Mouse (Mus musculus): ENCODE results near the gene Agfg2. TPM values are rescaled to one million over a fixed set of nuclear protein-coding genes. Genes with fewer than 3 reads are reported as not detected.

Agfg2 gene
- polyA plus RNA-seq (2017; shearing (Covaris generic)), result 31.3 TPM

DNA sequence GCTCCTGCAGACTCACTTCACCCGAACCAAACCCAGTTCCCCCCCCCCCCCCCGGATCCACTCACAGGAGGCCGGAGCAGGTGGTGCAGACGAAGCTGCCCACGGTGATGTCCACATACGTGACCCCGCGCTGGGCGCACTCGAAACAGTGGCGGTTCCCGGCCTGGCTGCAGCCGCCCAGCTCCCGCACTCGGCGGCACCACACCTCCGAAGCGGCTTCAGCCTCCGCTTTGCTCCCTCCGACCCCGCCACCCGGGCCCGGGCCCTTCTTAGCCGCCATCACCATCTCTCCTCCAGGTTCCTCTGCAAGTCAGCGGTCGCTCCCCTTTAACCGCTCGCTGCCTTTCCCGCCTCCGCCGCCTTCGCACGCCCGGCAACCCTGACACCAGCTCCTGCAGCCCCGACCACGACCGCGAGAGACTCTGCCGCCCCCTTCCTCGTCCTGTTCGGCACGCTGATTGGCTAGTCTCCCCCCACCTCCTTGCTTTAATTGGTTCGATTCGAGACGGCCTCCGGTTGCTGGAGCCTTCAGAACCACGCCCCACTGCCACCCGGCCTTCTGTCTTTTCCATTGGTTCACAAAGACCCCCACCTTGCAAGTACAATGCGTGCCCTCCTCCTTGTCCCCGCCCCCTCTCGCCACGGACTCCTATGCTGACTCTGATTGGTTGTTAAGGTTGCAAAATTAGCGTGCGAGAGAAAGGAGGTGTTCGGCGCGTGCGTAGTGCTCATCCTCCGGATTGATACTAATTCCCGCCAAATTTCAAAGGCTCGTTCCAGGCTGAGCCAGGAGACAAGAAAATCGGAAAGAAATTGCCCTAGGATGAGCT is at the start of gene Agfg2:
Agfg2 (minus strand) TSS at position 433 of the 830 bp plus-strand sequence.

DNA sequence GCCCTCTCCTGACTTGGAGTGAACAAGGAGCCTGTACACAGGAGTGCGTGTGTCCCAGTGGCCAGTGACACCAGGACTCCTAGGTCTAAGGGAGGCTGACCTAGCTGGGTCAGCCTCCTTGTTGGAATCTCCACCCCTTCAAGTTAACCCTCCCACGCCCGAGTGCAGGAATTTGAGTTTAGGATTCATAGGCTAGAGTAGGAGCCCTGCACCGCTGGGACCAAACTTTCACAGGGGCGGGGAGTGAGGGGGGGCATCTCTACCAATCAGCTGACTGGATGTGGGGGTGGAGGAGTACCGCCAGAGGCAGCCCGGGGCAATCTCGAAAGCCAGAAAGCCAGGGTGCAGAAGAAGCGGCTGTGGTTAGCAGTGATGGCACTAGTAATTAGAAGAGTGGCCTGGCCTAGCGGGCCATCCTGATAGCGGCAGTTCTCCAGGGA is 38.9 kb downstream of the Agfg2 start, which contains the start of gene Irs3:
Irs3 (minus strand) TSS at position 63 of the 440 bp plus-strand sequence.

DNA sequence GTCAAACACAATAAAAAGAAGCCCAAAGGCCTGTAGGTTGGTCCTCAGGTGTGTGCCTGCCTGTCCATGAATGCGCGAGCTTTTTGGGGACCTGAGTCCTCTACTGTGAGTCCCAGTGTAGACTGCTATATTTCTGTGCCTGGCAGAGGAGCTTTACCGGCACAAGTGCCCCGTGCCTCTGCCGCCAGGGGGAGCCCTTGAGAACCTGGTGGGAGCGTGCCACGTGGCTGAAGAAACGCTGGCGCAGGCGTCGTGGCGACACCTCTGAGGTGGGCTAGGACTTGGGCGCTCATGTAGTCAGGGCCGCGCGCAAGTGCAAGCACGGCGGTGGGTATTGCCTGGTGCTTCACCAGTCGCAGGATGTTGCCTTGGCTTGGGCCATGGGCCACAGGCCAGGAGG is 43.5 kb downstream of the Agfg2 start, which contains the start of gene Sap25:
Sap25 (plus strand) TSS at position 281 of the 400 bp plus-strand sequence.

DNA sequence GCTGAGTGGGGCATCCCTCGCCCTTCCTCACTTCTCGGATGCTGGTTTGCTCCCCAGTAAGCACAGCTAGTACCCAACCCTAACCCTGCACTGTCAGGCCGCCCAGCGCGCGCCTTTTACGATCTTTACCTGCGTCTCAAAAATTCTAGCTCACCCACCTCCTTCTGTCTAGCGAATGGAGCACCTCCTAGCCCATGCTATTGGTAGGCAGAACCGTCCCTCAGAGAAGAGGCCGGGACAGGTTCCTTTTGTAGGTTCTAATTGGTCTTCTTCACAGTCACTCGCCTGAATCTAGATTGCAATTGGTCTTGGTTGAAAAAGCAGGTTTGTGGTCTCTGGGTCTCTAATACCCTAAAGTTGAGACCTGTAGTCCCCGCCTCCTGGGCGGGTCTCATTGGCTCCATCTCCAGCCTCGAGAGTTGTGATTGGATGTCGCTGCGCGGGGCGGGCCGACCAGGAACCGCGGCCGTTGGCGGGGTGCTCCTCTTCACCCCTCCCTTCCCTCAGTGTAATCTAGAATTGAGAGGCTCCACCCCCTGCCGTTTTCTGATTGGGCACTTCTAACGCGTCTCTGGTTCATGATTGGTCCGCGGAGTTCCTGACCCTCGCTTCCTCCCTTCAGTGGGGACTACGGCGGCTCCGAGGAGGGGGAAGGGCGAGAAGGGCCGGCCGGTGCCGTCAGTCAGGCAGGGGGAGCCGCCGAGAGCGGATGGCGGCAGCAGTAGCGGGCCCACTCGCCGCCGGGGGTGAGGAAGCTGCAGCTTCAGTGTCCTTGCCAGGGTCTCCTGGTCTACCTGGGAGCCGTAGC is 55.8 kb downstream of the Agfg2 start, which contains the start of the genes Fbxo24, Lrch4 and Gm20605:
Fbxo24 (minus strand) TSS at position 505 of the 808 bp plus-strand sequence.
Lrch4 (plus strand) TSS at position 624 of the 808 bp plus-strand sequence.
Gm20605 (plus strand) TSS at position 678 of the 808 bp plus-strand sequence.

DNA sequence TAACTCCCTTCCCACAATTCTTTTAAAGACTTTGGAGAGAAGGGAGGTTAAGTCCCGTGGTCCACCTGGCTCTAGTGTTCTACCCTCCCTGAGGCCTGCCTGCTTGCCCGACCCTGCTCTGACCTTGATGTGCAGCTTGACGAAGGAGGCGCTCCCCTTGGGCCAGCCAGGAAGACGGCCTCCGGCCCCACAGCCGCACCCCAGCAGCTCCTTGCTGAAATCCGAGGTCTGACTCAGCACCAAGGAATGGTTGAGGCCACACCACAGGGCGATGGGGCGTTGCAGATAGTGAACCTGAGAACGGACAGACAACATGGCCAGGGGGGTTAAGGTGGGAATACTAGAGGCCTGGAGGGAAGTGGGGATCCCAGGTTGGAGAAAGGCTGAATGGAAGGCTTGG is 71.0 kb downstream of the Agfg2 start, which contains the start of gene Pcolce:
Pcolce (minus strand) TSS at position 235 of the 400 bp plus-strand sequence.

DNA sequence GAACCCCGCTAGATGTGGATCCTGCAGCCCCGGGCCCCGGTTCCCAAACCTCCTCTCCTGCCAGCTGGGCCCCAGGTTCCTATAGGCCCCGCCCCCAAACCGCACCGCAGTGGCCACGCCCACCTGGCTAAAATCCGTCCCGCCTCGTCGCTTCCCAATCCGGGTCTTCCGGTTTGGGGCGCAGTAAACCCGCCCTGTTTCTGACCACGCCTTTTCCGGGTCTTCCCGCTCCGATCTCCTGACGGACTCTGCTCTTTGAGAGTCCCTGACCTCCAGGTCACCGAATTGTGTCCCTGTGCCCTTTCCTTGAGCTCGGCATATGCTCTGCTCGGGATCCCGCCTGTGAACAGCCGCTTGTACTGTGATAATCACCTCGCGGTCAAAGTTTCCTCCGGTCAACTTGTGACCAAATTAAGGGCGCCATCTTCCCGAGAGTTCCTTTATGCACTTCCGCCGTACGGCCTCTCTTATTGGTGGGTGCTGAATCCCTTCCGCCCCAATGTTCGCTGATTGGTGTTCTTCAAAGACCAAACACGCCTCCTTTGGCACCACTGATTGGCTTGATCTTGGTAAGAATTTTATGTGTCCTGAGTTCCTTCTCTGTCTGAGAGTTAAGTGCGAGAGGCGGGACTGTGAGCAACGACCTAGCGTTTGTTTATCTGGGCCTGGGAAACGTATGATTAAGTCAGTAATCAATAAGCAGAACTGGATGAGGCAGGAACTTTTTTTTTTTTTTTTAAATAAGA is 83.7 kb downstream of the Agfg2 start, which contains the start of gene Mospd3:
Mospd3 (minus strand) TSS at position 440 of the 746 bp plus-strand sequence.

Other genes with a start within 250 kb of the Agfg2 start
- gene Zan, start 207.7 kb downstream of the Agfg2 start, polyA plus RNA-seq (2017; shearing (Covaris generic)), result 0.26 TPM
- gene Pop7, start 182.2 kb downstream of the Agfg2 start, polyA plus RNA-seq (2017; shearing (Covaris generic)), result 52.7 TPM
- gene Gigyf1, start 166.2 kb downstream of the Agfg2 start, polyA plus RNA-seq (2017; shearing (Covaris generic)), result 3.3 TPM
- gene Epo, start 151.5 kb downstream of the Agfg2 start, polyA plus RNA-seq (2017; shearing (Covaris generic)), result not detected
- gene Gnb2, start 151.2 kb downstream of the Agfg2 start, polyA plus RNA-seq (2017; shearing (Covaris generic)), result 216 TPM
- gene Actl6b, start 131.2 kb downstream of the Agfg2 start, polyA plus RNA-seq (2017; shearing (Covaris generic)), result not detected
- 0.68 TPM for gene Tfr2, start 114.9 kb downstream of the Agfg2 start, polyA plus RNA-seq (2017; shearing (Covaris generic))
- gene Mospd3, start 83.7 kb downstream of the Agfg2 start, polyA plus RNA-seq (2017; shearing (Covaris generic)), result 94.8 TPM
- gene Pcolce, start 70.9 kb downstream of the Agfg2 start, polyA plus RNA-seq (2017; shearing (Covaris generic)), result 2.3 TPM
- gene Fbxo24, start 55.7 kb downstream of the Agfg2 start, polyA plus RNA-seq (2017; shearing (Covaris generic)), result 0.40 TPM
- 322 TPM for gene Lrch4, start 55.6 kb downstream of the Agfg2 start, polyA plus RNA-seq (2017; shearing (Covaris generic))
- gene Gm20605, start 55.6 kb downstream of the Agfg2 start, polyA plus RNA-seq (2017; shearing (Covaris generic)), result 81.4 TPM
- 137 TPM for gene Sap25, start 43.4 kb downstream of the Agfg2 start, polyA plus RNA-seq (2017; shearing (Covaris generic))
- not detected for gene Irs3, start 39.0 kb downstream of the Agfg2 start, polyA plus RNA-seq (2017; shearing (Covaris generic))
- 1.7 TPM for gene Nyap1, start 56.9 kb upstream of the Agfg2 start, polyA plus RNA-seq (2017; shearing (Covaris generic))
- gene Tsc22d4, start 61.0 kb upstream of the Agfg2 start, polyA plus RNA-seq (2017; shearing (Covaris generic)), result 458 TPM
- gene Ppp1r35, start 94.1 kb upstream of the Agfg2 start, polyA plus RNA-seq (2017; shearing (Covaris generic)), result 27.6 TPM
- 17.9 TPM for gene Mepce, start 102.9 kb upstream of the Agfg2 start, polyA plus RNA-seq (2017; shearing (Covaris generic))
- gene Zcwpw1, start 103.1 kb upstream of the Agfg2 start, polyA plus RNA-seq (2017; shearing (Covaris generic)), result 10.8 TPM
- 1.9 TPM for gene Pilra, start 151.6 kb upstream of the Agfg2 start, polyA plus RNA-seq (2017; shearing (Covaris generic))
- gene Pilrb1, start 173.4 kb upstream of the Agfg2 start, polyA plus RNA-seq (2017; shearing (Covaris generic)), result 0.88 TPM
- gene Pilrb2, start 187.1 kb upstream of the Agfg2 start, polyA plus RNA-seq (2017; shearing (Covaris generic)), result 0.77 TPM
- not detected for gene Cyp3a13, start 236.9 kb upstream of the Agfg2 start, polyA plus RNA-seq (2017; shearing (Covaris generic))

Data from activated CD4-positive, CD25-positive, alpha-beta regulatory T cell, adult 9 weeks (primary cell).